Mouse (Mus musculus) ES-E14 (cell line): ENCODE measurements around the gene Prss57. TPM values are rescaled to one million over a fixed set of nuclear protein-coding genes. Genes with fewer than 3 reads are reported as not detected.

Experiments used
- DNase-seq: peaks from one replicate; pipeline ENCODE4 v3.0.0-alpha.2; 2013; ENCODE audit warnings: low read depth, low spot score
- H3K27ac ChIP-seq: 2 replicates; pipeline ENCODE4 v1.5.1; 2012; ENCODE audit warnings: low read depth, mild to moderate bottlenecking, low read length, moderate library complexity, mixed read lengths; ENCODE audit not compliant: poor library complexity, insufficient read depth, severe bottlenecking
- H3K36me3 ChIP-seq: 2 replicates; pipeline ENCODE4 v1.6.1; 2012; ENCODE audit warnings: mild to moderate bottlenecking, low read length, moderate library complexity, mixed read lengths; ENCODE audit not compliant: control insufficient read depth, poor library complexity, insufficient read depth, severe bottlenecking
- H3K4me1 ChIP-seq, 2 experiments: fragments of 150-350 bp in 1 of 2; sonication (generic) in 1 of 2; 2 replicates each; pipeline ENCODE4 v1.6.1; 2012; ENCODE audit warnings: low read length in 2 of 2, mild to moderate bottlenecking in 1 of 2, mixed read lengths in 1 of 2; ENCODE audit not compliant: control insufficient read depth in 2 of 2, insufficient read depth in 2 of 2, poor library complexity in 1 of 2
- H3K4me3 ChIP-seq, 2 experiments: fragments of 150-350 bp in 1 of 2; sonication (generic) in 1 of 2; 2 replicates each; pipeline ENCODE4 v1.5.1; 2012; ENCODE audit warnings: low read length in 2 of 2, low read depth in 1 of 2, mild to moderate bottlenecking in 1 of 2, mixed read lengths in 1 of 2; ENCODE audit not compliant: insufficient read depth in 1 of 2, poor library complexity in 1 of 2, severe bottlenecking in 1 of 2
- H3K9ac ChIP-seq: 2 replicates; pipeline ENCODE4 v1.6.1; 2012; ENCODE audit warnings: low read depth, mild to moderate bottlenecking, low read length, mixed read lengths; ENCODE audit not compliant: poor library complexity, insufficient read depth, severe bottlenecking
- H3K9me3 ChIP-seq: fragments of 150-350 bp; sonication (generic); 2 replicates; pipeline ENCODE4 v1.6.1; 2012; ENCODE audit warnings: low read depth, mild to moderate bottlenecking, low read length; ENCODE audit not compliant: control insufficient read depth, insufficient read depth
- CHD2 ChIP-seq: IDR thresholded peaks from 2 replicates; pipeline ENCODE4 v1.6.1; 2014; ENCODE audit warnings: mild to moderate bottlenecking, low read depth, low read length, inconsistent platforms
- HCFC1 ChIP-seq: IDR thresholded peaks from 2 replicates; pipeline ENCODE4 v1.6.1; 2012; ENCODE audit warnings: low read length, inconsistent platforms, borderline replicate concordance; ENCODE audit not compliant: insufficient read depth
- MAFK ChIP-seq: IDR thresholded peaks from 2 replicates; pipeline ENCODE4 v1.6.1; 2014; ENCODE audit warnings: mild to moderate bottlenecking, low read depth, low read length, inconsistent platforms; ENCODE audit not compliant: insufficient read depth
- ZC3H11A ChIP-seq: IDR thresholded peaks from 2 replicates; pipeline ENCODE4 v1.6.1; 2012; ENCODE audit warnings: low read depth, mild to moderate bottlenecking, inconsistent platforms, low read length, borderline replicate concordance
- ZNF384 ChIP-seq: IDR thresholded peaks from 2 replicates; pipeline ENCODE4 v1.6.1; 2012; ENCODE audit warnings: low read depth, low read length, inconsistent platforms
- in situ Hi-C, 2 experiments: fragments of 600-800 bp; cut with MboI; formaldehyde crosslinking; loops; one replicate each; pipeline ENCODE4 v1.15.1; 2025; ENCODE audit warnings: low sequenced_read_pairs in 2 of 2, inconsistent platforms in 1 of 2; ENCODE audit not compliant: unreplicated experiment in 2 of 2
- total RNA-seq: library from RNA; depleted of rRNA; stranded (reverse); fragments of 300-350 nt; gene quantifications from 2 replicates; pipeline ENCODE4 v1.2.3, GENCODE M21; 2012; rRNA removed

The Prss57 gene
- total RNA-seq, 1 experiment = 0.27 TPM

DNA sequence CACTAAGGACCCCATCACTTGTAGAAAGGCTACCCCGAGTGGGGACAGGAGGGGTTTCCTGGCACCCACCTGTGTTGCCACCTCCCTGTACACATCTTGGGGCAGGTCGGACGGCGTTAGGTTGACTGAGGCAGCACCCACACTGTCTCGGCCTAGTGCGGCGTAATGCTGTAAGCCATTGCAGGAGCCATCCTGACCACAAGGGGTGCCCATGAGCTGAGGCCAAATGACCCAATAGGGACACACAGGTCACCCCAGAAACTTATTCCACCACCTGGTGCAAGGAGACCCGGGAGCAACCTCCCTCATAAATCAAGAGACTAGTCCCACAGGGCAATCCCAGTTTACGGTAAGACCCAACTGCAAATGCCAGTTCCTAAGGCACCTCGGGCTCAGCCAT, 52.5 kb downstream of the Prss57 start:
- Histone ChIP-seq H3K9me3 (peaks cover 27% of the 10 kb centered on the region; the same call in 1 of the 2 replicates), H3K27ac (no peak overlapping the region), H3K4me3 (no peak overlapping the region), H3K4me1 (no peaks in the 10 kb centered on the region), H3K36me3 (peaks cover 68% of the 10 kb centered on the region), H3K9ac (no peak overlapping the region)
- in situ Hi-C loops = no loop called here
- DNase-seq = no peak
- TF ChIP-seq ZNF384 (no peak), HCFC1 (no peak), CHD2 (no peak), ZC3H11A (no peak), MAFK (no peak)

DNA sequence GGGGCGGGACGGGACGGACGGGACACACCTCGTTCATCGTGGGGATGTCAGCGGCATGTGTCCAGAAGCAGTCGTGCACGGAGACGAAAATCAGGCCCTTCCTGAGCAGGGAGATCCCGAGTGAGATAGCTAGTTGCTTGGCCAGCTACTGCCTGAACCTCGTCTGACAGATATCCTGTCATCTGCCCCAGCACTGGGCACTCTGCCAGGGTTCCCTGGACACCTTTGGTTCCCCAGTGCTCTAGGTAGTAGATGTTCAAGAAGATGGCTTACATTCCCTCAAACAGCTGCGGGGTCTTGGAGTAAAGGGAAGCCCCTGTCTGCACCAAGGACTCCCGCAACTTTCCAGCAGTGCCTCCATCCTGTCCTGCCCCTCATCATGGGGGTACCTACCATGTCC, 54.1 kb downstream of the Prss57 start:
- TF ChIP-seq ZC3H11A (no peak), CHD2 (no peak), MAFK (no peak), ZNF384 (no peak), HCFC1 (no peak)
- H3K4me1 ChIP-seq = no peaks in the 10 kb centered on the region
- H3K27ac ChIP-seq = no peak overlapping the region
- no peak overlapping the region for H3K4me3 ChIP-seq
- H3K9me3 ChIP-seq = peaks cover 27% of the 10 kb centered on the region; the same call in 1 of the 2 replicates
- no peak for DNase-seq
- H3K9ac ChIP-seq = no peak overlapping the region
- in situ Hi-C loops = no loop called here
- H3K36me3 ChIP-seq = peaks cover 58% of the 10 kb centered on the region

DNA sequence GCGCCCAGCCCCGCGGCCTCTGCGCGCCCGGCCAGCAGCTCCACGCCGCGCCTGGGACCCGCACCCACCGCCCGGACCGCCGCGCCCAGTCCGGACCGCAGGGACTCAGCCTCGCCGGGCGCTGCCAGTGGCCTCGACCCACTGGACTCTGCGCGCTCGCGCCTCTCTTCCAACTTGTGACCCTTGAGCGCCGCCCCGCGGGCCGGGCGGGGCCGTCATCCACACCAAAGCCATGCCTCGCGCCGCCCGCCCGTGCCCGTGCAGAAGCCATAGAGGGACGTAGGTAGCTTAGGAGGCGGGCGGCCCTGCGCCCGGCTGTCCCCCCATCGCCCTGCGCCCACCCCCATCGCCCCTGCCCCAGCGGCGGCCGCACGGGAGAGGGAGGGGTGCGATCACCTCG, 55.4 kb downstream of the Prss57 start:
- Histone ChIP-seq H3K9me3 (peaks cover 18% of the 10 kb centered on the region; the same call in 1 of the 2 replicates), H3K36me3 (peaks cover 45% of the 10 kb centered on the region), H3K27ac (no peak overlapping the region), H3K9ac (peak overlapping the region; percentile 29), H3K4me1 (no peaks in the 10 kb centered on the region), H3K4me3 (peak overlapping the region; percentile 58 to 65)
- no peak for DNase-seq
- in situ Hi-C loops = no loop called here
- TF ChIP-seq MAFK (no peak), ZC3H11A (no peak), HCFC1 (no peak), ZNF384 (no peak), CHD2 (no peak)

DNA sequence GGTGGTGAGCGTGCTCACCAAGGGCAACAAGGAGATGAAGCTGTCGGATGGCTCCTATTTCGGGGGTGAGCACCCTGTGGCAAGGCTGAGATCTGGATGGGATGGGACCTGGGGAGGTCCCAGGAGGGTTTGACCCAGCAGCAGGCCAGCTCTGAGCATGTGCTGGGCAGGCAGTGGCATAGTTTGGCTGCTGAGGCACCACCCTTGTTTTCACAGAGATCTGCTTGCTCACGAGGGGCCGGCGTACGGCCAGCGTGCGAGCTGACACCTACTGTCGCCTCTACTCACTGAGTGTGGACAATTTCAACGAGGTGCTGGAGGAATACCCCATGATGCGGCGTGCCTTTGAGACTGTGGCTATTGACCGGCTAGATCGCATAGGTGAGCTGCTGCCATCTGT, 56.9 kb downstream of the Prss57 start:
- Histone ChIP-seq H3K36me3 (peaks cover 30% of the 10 kb centered on the region), H3K4me1 (peaks cover 0 to 2% of the 10 kb centered on the region in 2 experiments; a peak in 1 of 4 replicates), H3K9me3 (peaks cover 11% of the 10 kb centered on the region; the same call in 1 of the 2 replicates), H3K4me3 (no peak overlapping the region), H3K9ac (no peak overlapping the region), H3K27ac (no peak overlapping the region)
- no peak for DNase-seq
- in situ Hi-C loops = no loop called here
- no peak for TF ChIP-seq MAFK
- TF ChIP-seq ZC3H11A = no peak
- no peak for TF ChIP-seq HCFC1
- TF ChIP-seq CHD2 = no peak
- no peak for TF ChIP-seq ZNF384

DNA sequence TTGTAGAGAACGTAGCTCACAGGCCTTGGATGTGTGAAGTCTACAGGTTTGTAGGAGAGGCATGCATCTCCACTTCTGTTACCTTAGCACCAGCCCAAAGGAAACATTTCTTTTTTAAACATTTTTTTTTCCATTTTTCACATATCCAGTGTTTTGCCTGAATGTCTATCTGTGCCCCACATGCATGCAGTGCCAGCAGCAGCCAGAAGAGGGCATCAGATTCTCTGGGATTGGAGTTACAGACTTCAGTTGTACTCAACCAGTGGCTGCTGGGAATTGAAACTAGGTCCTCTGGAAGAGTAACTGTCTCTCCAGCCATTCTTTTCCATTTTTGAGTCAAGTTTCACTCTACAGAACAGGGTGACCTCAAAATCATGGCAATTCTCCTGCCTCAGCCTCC, 58.3 kb downstream of the Prss57 start:
- Histone ChIP-seq H3K9me3 (peaks cover 3% of the 10 kb centered on the region; the same call in 1 of the 2 replicates), H3K4me3 (no peak overlapping the region), H3K4me1 (peaks cover 0 to 5% of the 10 kb centered on the region in 2 experiments; a peak in 1 of 4 replicates), H3K36me3 (peaks cover 16% of the 10 kb centered on the region), H3K9ac (no peak overlapping the region), H3K27ac (no peak overlapping the region)
- TF ChIP-seq HCFC1 (no peak), ZC3H11A (no peak), MAFK (no peak), CHD2 (no peak), ZNF384 (no peak)
- in situ Hi-C loops = no loop called here
- DNase-seq = no peak

Other genes with a start within 250 kb of the Prss57 start
- 58.5 and 89.6 TPM in 2 replicates for gene Mier2, start 235.8 kb downstream of the Prss57 start, total RNA-seq
- not detected in 2 replicates for gene Theg, start 203.6 kb downstream of the Prss57 start, total RNA-seq
- 0.31 and 0.58 TPM in 2 replicates for gene C2cd4c, start 176.9 kb downstream of the Prss57 start, total RNA-seq
- 4.3 and 8.6 TPM in 2 replicates for gene Shc2, start 153.0 kb downstream of the Prss57 start, total RNA-seq
- not detected in 2 replicates for gene Odf3l2, start 145.2 kb downstream of the Prss57 start, total RNA-seq
- 2.7 and 6.3 TPM in 2 replicates for gene Madcam1, start 126.4 kb downstream of the Prss57 start, total RNA-seq
- 29.9 and 46.7 TPM in 2 replicates for gene Tpgs1, start 121.6 kb downstream of the Prss57 start, total RNA-seq
- 491 and 507 TPM in 2 replicates for gene Cdc34, start 108.8 kb downstream of the Prss57 start, total RNA-seq
- 2.5 and 4.5 TPM in 2 replicates for gene Gzmm, start 101.9 kb downstream of the Prss57 start, total RNA-seq
- gene Bsg, start 86.5 kb downstream of the Prss57 start, total RNA-seq = 858 and 1,196 TPM in 2 replicates
- gene Hcn2, start 74.3 kb downstream of the Prss57 start, total RNA-seq = 5.0 and 11.8 TPM in 2 replicates
- gene Polrmt, start 44.4 kb downstream of the Prss57 start, total RNA-seq = 109 and 159 TPM in 2 replicates
- gene Fgf22, start 35.9 kb downstream of the Prss57 start, total RNA-seq = 1.5 and 1.9 TPM in 2 replicates
- 66.7 and 70.8 TPM in 2 replicates for gene Rnf126, start 24.0 kb downstream of the Prss57 start, total RNA-seq
- 5.7 and 7.1 TPM in 2 replicates for gene Fstl3, start 13.7 kb downstream of the Prss57 start, total RNA-seq
- gene Palm, start 2.6 kb upstream of the Prss57 start, total RNA-seq = 10.7 and 12.7 TPM in 2 replicates
- 1.7 and 2.2 TPM in 2 replicates for gene Misp, start 30.0 kb upstream of the Prss57 start, total RNA-seq
- 403 and 408 TPM in 2 replicates for gene Ptbp1, start 63.5 kb upstream of the Prss57 start, total RNA-seq
- 1.0 and 1.3 TPM in 2 replicates for gene Prtn3, start 83.5 kb upstream of the Prss57 start, total RNA-seq
- 3.7 and 7.8 TPM in 2 replicates for gene Plppr3, start 83.7 kb upstream of the Prss57 start, total RNA-seq
- gene Elane, start 95.3 kb upstream of the Prss57 start, total RNA-seq = not detected in 2 replicates
- not detected in 2 replicates for gene Cfd, start 99.9 kb upstream of the Prss57 start, total RNA-seq
- gene Med16, start 118.0 kb upstream of the Prss57 start, total RNA-seq = 21.0 and 24.9 TPM in 2 replicates
- gene Gm26602, start 119.9 kb upstream of the Prss57 start, total RNA-seq = 2.3 and 8.3 TPM in 2 replicates
- 0.85 and 2.4 TPM in 2 replicates for gene Kiss1r, start 126.0 kb upstream of the Prss57 start, total RNA-seq
- 24.0 and 28.2 TPM in 2 replicates for gene R3hdm4, start 130.2 kb upstream of the Prss57 start, total RNA-seq
- 10.8 and 16.3 TPM in 2 replicates for gene Arid3a, start 136.1 kb upstream of the Prss57 start, total RNA-seq
- gene Wdr18, start 169.2 kb upstream of the Prss57 start, total RNA-seq = 155 and 195 TPM in 2 replicates
- 0.36 and 0.74 TPM in 2 replicates for gene Grin3b, start 179.8 kb upstream of the Prss57 start, total RNA-seq
- 127 and 220 TPM in 2 replicates for gene Tmem259, start 193.4 kb upstream of the Prss57 start, total RNA-seq
- gene Cnn2, start 197.6 kb upstream of the Prss57 start, total RNA-seq = 94.1 and 159 TPM in 2 replicates
- gene Abca7, start 205.5 kb upstream of the Prss57 start, total RNA-seq = 8.8 and 18.9 TPM in 2 replicates
- gene Arhgap45, start 225.7 kb upstream of the Prss57 start, total RNA-seq = 17.0 and 20.9 TPM in 2 replicates
- gene Polr2e, start 248.8 kb upstream of the Prss57 start, total RNA-seq = 266 and 293 TPM in 2 replicates